Mouse (Mus musculus): ENCODE measurements around the gene Emc6. TPM values are rescaled to one million over a fixed set of nuclear protein-coding genes. Genes with fewer than 3 reads are reported as not detected.

The Emc6 gene
- polyA plus RNA-seq, 1 experiment from 2014 or later = 131 TPM

- no peak overlapping the region for H3K4me2 ChIP-seq (ENCODE audit: low read depth)
- no peak overlapping the region for H3K9ac ChIP-seq (ENCODE audit: low read length)
- WGBS = 64% methylated on average over 11 of the region's 11 CpGs
- DNase-seq (ENCODE audit: low spot score) = no peak
- H3K36me3 ChIP-seq (ENCODE audit: control insufficient read depth, insufficient read depth, low read length) = no peaks in the 10 kb centered on the region
- no peak overlapping the region for H3K27ac ChIP-seq (ENCODE audit: low read depth, low read length)
- H3K27me3 ChIP-seq (ENCODE audit: control insufficient read depth, insufficient read depth, low read length) = no peaks in the 10 kb centered on the region
- H3K4me1 ChIP-seq (ENCODE audit: control insufficient read depth, insufficient read depth, low read length) = no peaks in the 10 kb centered on the region
- no peak for ATAC-seq (ENCODE audit: insufficient read depth, low FRiP score, low TSS enrichment)
- H3K9me3 ChIP-seq (ENCODE audit: control insufficient read depth, low read length) = no peaks in the 10 kb centered on the region
- H3K4me3 ChIP-seq (ENCODE audit: low read depth, low read length) = no peak overlapping the region
These were observed 30.5 kb downstream of the Emc6 start for GRCm38 (mm10) chr11:73146026-73146974.

GRCm38 (mm10) chr11:73144261-73144681 lies 32.6 kb downstream of the Emc6 start:
- WGBS = 53% methylated on average over 1 of the region's 1 CpGs
- no peaks in the 10 kb centered on the region for H3K9me3 ChIP-seq (ENCODE audit: control insufficient read depth, low read length)
- no peak overlapping the region for H3K9ac ChIP-seq (ENCODE audit: low read length)
- ATAC-seq (ENCODE audit: insufficient read depth, low FRiP score, low TSS enrichment) (no peak), DNase-seq (ENCODE audit: low spot score) (no peak)
- H3K36me3 ChIP-seq (ENCODE audit: control insufficient read depth, insufficient read depth, low read length) = no peaks in the 10 kb centered on the region
- H3K27ac ChIP-seq (ENCODE audit: low read depth, low read length) = no peak overlapping the region
- no peak overlapping the region for H3K4me2 ChIP-seq (ENCODE audit: low read depth)
- no peaks in the 10 kb centered on the region for H3K27me3 ChIP-seq (ENCODE audit: control insufficient read depth, insufficient read depth, low read length)
- no peaks in the 10 kb centered on the region for H3K4me1 ChIP-seq (ENCODE audit: control insufficient read depth, insufficient read depth, low read length)
- no peak overlapping the region for H3K4me3 ChIP-seq (ENCODE audit: low read depth, low read length)

DNA sequence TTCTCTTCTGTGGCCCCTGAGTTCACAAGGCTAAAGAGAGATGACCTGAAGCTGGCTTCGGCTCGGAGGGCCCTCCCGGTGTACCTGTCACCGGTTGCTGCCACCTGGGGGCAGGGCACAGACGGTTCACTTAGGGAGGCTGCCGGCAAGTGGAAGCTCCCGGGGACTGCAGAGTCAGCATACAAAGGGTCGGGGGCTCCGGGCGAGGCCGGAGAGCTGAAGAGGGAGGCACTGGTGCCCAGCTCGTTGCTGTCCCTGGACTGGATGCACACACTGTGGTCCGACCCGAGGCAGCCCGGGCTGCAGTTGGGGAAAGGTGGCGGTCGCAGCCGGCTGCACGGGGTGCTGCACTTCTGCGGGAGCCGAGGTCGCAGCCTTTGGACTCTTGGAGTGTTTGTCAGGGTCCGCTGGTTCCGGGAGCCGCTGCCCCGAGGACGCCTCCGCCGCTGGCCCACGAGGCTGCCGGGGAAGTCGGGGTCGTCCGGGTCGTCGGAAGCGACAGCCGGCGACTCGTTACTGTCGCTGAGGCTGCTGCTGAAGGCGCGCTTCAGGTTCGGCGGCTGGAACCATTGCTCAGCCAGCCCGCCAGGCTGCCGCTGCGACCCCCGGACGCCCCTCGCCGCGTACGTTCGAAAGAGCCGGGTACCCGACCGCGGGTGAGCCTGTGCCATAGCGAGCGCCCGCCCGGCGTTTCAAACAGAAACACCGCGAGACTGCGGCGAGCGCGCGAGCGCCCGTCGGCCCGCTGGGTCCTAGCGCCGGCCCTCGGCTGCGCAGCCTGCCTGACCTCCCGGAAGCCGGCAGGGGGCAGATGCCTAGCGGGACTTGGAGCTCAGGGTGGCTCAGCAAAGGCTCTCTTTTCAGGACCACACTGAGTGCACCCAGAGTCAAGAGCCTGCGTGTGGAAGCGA lies 39.0 kb downstream of the Emc6 start, which contains the start of gene Haspin:
Haspin (minus strand) TSS at position 704 of the 911 bp plus-strand sequence.
- peak within 1 kb of the TSS; percentile 73 for H3K4me2 ChIP-seq (ENCODE audit: low read depth)
- H3K36me3 ChIP-seq (ENCODE audit: control insufficient read depth, insufficient read depth, low read length) = peaks cover 4% of the 10 kb centered on the region
- H3K27ac ChIP-seq (ENCODE audit: low read depth, low read length) = no peak within 1 kb of the TSS
- H3K4me3 ChIP-seq (ENCODE audit: low read depth, low read length) = peak within 1 kb of the TSS; percentile 86
- DNase-seq (ENCODE audit: low spot score) (peak; percentile 94), ATAC-seq (ENCODE audit: insufficient read depth, low FRiP score, low TSS enrichment) (peak; percentile 94)
- WGBS = under 1% methylated on average over 77 of the region's 84 CpGs
- H3K9ac ChIP-seq (ENCODE audit: low read length) = peak within 1 kb of the TSS; percentile 83
- no peaks in the 10 kb centered on the region for H3K27me3 ChIP-seq (ENCODE audit: control insufficient read depth, insufficient read depth, low read length)
- H3K4me1 ChIP-seq (ENCODE audit: control insufficient read depth, insufficient read depth, low read length) = peaks cover 3% of the 10 kb centered on the region; the same call in 1 of the 2 replicates
- no peaks in the 10 kb centered on the region for H3K9me3 ChIP-seq (ENCODE audit: control insufficient read depth, low read length)

- Histone ChIP-seq H3K27ac (ENCODE audit: low read depth, low read length) (no peak overlapping the region), H3K4me1 (ENCODE audit: control insufficient read depth, insufficient read depth, low read length) (peaks cover 3% of the 10 kb centered on the region; the same call in 1 of the 2 replicates), H3K36me3 (ENCODE audit: control insufficient read depth, insufficient read depth, low read length) (peaks cover 4% of the 10 kb centered on the region), H3K4me3 (ENCODE audit: low read depth, low read length) (peak overlapping the region; percentile 86), H3K9me3 (ENCODE audit: control insufficient read depth, low read length) (no peaks in the 10 kb centered on the region), H3K4me2 (ENCODE audit: low read depth) (peak overlapping the region; percentile 73), H3K9ac (ENCODE audit: low read length) (peak overlapping the region; percentile 83), H3K27me3 (ENCODE audit: control insufficient read depth, insufficient read depth, low read length) (no peaks in the 10 kb centered on the region)
- ATAC-seq (ENCODE audit: insufficient read depth, low FRiP score, low TSS enrichment) (no peak), DNase-seq (ENCODE audit: low spot score) (no peak)
- WGBS = 40% methylated on average over 11 of the region's 11 CpGs
These were observed 39.7 kb downstream of the Emc6 start for GRCm38 (mm10) chr11:73137116-73137515.

DNA sequence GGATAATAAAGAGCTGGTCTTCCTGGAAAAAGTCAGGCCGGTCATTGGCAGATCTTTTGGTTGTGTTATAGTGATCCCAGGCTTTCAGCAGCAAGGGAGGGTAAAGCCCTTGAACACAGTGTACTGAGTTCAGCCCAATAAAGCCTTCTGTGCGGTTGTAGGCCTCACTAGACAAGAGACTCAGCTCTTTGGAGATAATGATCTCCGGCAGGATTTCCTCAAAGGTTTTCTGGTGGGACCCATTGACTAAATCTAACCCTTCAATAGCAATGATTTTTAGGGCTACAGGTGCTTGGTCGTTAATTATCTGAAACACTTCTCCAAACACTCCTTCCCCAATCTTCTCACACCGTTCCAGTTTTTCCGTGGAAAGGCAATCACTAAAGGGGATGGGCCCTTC lies 40.2 kb downstream of the Emc6 start:
- H3K4me2 ChIP-seq (ENCODE audit: low read depth) = peak overlapping the region; percentile 73
- no peak overlapping the region for H3K9ac ChIP-seq (ENCODE audit: low read length)
- H3K4me3 ChIP-seq (ENCODE audit: low read depth, low read length) = peak overlapping the region; percentile 86
- no peak overlapping the region for H3K27ac ChIP-seq (ENCODE audit: low read depth, low read length)
- H3K4me1 ChIP-seq (ENCODE audit: control insufficient read depth, insufficient read depth, low read length) = peaks cover 3% of the 10 kb centered on the region; the same call in 1 of the 2 replicates
- WGBS = 72% methylated on average over 6 of the region's 6 CpGs
- H3K36me3 ChIP-seq (ENCODE audit: control insufficient read depth, insufficient read depth, low read length) = peaks cover 4% of the 10 kb centered on the region
- no peaks in the 10 kb centered on the region for H3K9me3 ChIP-seq (ENCODE audit: control insufficient read depth, low read length)
- no peak for DNase-seq (ENCODE audit: low spot score)
- ATAC-seq (ENCODE audit: insufficient read depth, low FRiP score, low TSS enrichment) = no peak
- no peaks in the 10 kb centered on the region for H3K27me3 ChIP-seq (ENCODE audit: control insufficient read depth, insufficient read depth, low read length)

DNA sequence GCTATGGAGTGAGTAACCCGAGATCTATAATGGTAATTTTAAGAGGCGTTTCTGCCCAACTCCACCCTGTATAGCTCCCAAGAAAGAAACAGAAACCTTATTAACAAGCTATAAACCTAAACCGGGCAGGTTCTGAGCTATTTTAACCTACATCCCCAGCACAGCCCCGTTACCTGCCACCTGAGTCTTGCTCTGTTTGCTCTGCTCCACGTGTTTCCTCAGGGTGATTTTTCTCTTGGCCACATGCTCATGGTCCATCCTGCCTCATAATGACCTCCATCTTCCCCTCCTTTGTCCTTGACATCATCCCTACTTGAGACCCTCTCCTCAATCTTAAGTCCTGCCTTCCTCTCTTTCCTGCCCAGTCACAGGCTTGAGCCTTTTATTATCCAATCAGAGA lies 42.6 kb downstream of the Emc6 start:
- Histone ChIP-seq H3K4me1 (ENCODE audit: control insufficient read depth, insufficient read depth, low read length) (peaks cover 3% of the 10 kb centered on the region; the same call in 1 of the 2 replicates), H3K4me3 (ENCODE audit: low read depth, low read length) (no peak overlapping the region), H3K4me2 (ENCODE audit: low read depth) (no peak overlapping the region), H3K27me3 (ENCODE audit: control insufficient read depth, insufficient read depth, low read length) (no peaks in the 10 kb centered on the region), H3K36me3 (ENCODE audit: control insufficient read depth, insufficient read depth, low read length) (peaks cover 4% of the 10 kb centered on the region), H3K27ac (ENCODE audit: low read depth, low read length) (no peak overlapping the region), H3K9ac (ENCODE audit: low read length) (no peak overlapping the region), H3K9me3 (ENCODE audit: control insufficient read depth, low read length) (no peaks in the 10 kb centered on the region)
- no peak for ATAC-seq (ENCODE audit: insufficient read depth, low FRiP score, low TSS enrichment)
- WGBS = 95% methylated on average over 5 of the region's 5 CpGs
- DNase-seq (ENCODE audit: low spot score) = no peak

DNA sequence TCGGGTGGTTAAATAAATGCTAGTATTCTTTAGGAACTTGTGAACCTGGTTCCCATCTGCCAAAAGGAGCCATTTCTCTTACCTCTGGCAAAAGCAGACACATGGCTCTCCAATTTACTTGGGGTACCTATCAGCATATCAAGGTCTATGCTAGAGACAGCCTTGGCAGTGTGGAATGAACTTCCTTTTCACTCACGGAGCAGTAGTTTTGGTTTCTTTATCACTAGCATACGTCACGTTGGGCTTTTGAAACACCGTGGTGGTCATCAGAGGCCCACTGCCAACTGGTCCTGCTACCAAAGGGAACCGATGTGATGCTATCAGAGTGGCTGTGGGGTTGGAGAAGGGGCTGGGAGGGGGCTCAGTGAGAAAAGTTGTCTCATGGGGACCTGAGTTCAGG lies 43.8 kb downstream of the Emc6 start:
- Histone ChIP-seq H3K4me1 (ENCODE audit: control insufficient read depth, insufficient read depth, low read length) (peaks cover 3% of the 10 kb centered on the region; the same call in 1 of the 2 replicates), H3K36me3 (ENCODE audit: control insufficient read depth, insufficient read depth, low read length) (peaks cover 4% of the 10 kb centered on the region), H3K4me2 (ENCODE audit: low read depth) (no peak overlapping the region), H3K9ac (ENCODE audit: low read length) (no peak overlapping the region), H3K4me3 (ENCODE audit: low read depth, low read length) (no peak overlapping the region), H3K9me3 (ENCODE audit: control insufficient read depth, low read length) (no peaks in the 10 kb centered on the region), H3K27me3 (ENCODE audit: control insufficient read depth, insufficient read depth, low read length) (no peaks in the 10 kb centered on the region), H3K27ac (ENCODE audit: low read depth, low read length) (no peak overlapping the region)
- no peak for DNase-seq (ENCODE audit: low spot score)
- WGBS = 97% methylated on average over 6 of the region's 6 CpGs
- ATAC-seq (ENCODE audit: insufficient read depth, low FRiP score, low TSS enrichment) = no peak

DNA sequence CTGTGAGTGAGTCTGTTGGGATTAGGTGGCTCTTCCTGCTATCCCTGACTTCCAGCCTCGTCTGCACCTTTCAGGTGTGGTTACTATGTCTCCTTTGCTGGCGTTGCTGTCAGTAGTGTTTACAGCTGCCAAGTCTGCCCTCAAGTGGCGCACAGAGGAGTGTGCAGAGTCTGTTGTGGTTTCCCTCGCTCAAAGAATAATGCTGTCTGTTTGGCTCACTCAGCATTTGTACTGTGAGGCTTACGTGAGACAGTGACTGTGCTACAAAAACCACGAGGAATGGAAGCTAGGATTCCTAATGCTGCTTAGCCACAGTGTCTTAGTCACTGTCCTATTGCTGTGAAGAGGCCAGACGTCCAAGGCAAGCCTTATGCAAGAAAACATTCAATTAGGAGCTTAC lies 45.8 kb downstream of the Emc6 start:
- H3K4me1 ChIP-seq (ENCODE audit: control insufficient read depth, insufficient read depth, low read length) = no peaks in the 10 kb centered on the region
- 84% methylated on average over 7 of the region's 7 CpGs for WGBS
- peaks cover 4% of the 10 kb centered on the region for H3K36me3 ChIP-seq (ENCODE audit: control insufficient read depth, insufficient read depth, low read length)
- H3K4me3 ChIP-seq (ENCODE audit: low read depth, low read length) = no peak overlapping the region
- DNase-seq (ENCODE audit: low spot score) (no peak), ATAC-seq (ENCODE audit: insufficient read depth, low FRiP score, low TSS enrichment) (no peak)
- H3K27me3 ChIP-seq (ENCODE audit: control insufficient read depth, insufficient read depth, low read length) = no peaks in the 10 kb centered on the region
- H3K9ac ChIP-seq (ENCODE audit: low read length) = no peak overlapping the region
- H3K9me3 ChIP-seq (ENCODE audit: control insufficient read depth, low read length) = no peaks in the 10 kb centered on the region
- no peak overlapping the region for H3K27ac ChIP-seq (ENCODE audit: low read depth, low read length)
- no peak overlapping the region for H3K4me2 ChIP-seq (ENCODE audit: low read depth)
